ENCODE assay signal across 8 mouse cellular contexts in the genomic region with DNA sequence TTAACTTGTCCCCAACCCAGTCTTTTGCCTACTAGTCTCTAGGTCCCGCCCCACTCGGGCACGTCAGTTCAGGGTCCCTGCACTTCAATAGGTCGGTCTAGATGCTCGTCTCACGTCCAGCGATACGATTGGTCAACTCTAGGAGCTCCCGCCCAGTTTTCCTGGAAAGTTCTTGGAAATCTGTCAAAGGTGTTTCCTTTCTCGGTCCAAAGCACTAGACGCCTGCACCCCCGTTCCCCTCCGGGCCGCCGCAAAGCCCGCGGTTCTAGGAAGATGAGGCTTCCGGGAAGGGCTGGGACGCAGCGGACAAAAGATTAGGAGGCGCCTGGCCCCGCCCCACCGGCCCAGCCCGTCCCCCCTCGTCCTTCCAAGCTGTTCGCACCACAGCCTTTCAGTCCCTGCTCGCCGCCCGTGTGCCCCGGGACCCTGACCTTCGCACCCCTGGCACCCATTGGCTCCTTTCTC. TPM values are rescaled to one million over a fixed set of nuclear protein-coding genes. Genes with fewer than 3 reads are reported as not detected.
DNase-seq lines count a peak whose midpoint lies in the region; ATAC-seq lines count a peak whose summit lies in the region.

No protein-coding gene starts in this region.

- H3K9me3 ChIP-seq in heart, embryonic 13.5 days = no peaks in the 10 kb centered on the region
- no peaks in the 10 kb centered on the region for H3K9me3 ChIP-seq in liver, embryonic 12.5 days (replicated peaks)
- no peaks in the 10 kb centered on the region for H3K9me3 ChIP-seq in stomach, embryonic 16.5 days (replicated peaks; ENCODE audit: control insufficient read depth, low read length)

- H3K9ac ChIP-seq in heart, embryonic 13.5 days = peak overlapping the region; percentile 89
- peak overlapping the region; percentile 84 for H3K9ac ChIP-seq in liver, embryonic 12.5 days
- H3K9ac ChIP-seq in stomach, embryonic 16.5 days (ENCODE audit: low read length) = peak overlapping the region; percentile 85

- peak overlapping the region; percentile 74 for H3K27ac ChIP-seq in brown adipose tissue, adult 24 weeks (replicated peaks; ENCODE audit: low read depth, low read length)
- peak overlapping the region; percentile 89 for H3K27ac ChIP-seq in heart, embryonic 13.5 days (replicated peaks)
- peak overlapping the region; percentile 96 for H3K27ac ChIP-seq in liver, embryonic 12.5 days
- H3K27ac ChIP-seq in stomach, embryonic 16.5 days (ENCODE audit: low read length) = peak overlapping the region; percentile 86

- peak; percentile 87 for ATAC-seq in heart, embryonic 13.5 days (ENCODE audit: extremely low read depth, insufficient number of reproducible peaks, low FRiP score, low TSS enrichment)
- peak; percentile 93 for ATAC-seq in liver, embryonic 12.5 days
- ATAC-seq in stomach, embryonic 16.5 days (ENCODE audit: insufficient read depth, low FRiP score) = peak; percentile 96

- WGBS in heart, embryonic 13.5 days = under 1% methylated on average over 30 of the region's 31 CpGs
- 0% methylated on average over 30 of the region's 31 CpGs for WGBS in liver, embryonic 12.5 days (ENCODE audit: insufficient replicate concordance)
- under 1% methylated on average over 30 of the region's 31 CpGs for WGBS in stomach, embryonic 16.5 days

- peak; percentile 92 for DNase-seq in CD4-positive, CD25-positive, alpha-beta regulatory T cell, adult 2 months (ENCODE audit: low read depth, low spot score)
- peak; percentile 95 for DNase-seq in fat pad, adult 2 months (ENCODE audit: extremely low read depth, low read depth, low spot score)
- peak; percentile 95 for DNase-seq in kidney, postnatal 10 days
- peak; percentile 88 for DNase-seq in neural tube, embryonic 10.5 days (ENCODE audit: extremely low spot score, low spot score)

- peaks cover 18% of the 10 kb centered on the region for H3K36me3 ChIP-seq in heart, embryonic 13.5 days
- H3K36me3 ChIP-seq in liver, embryonic 12.5 days = peaks cover 18% of the 10 kb centered on the region
- peaks cover 8% of the 10 kb centered on the region; the same call in 1 of the 2 replicates for H3K36me3 ChIP-seq in stomach, embryonic 16.5 days (ENCODE audit: control insufficient read depth, insufficient read depth, low read length)

- H3K4me2 ChIP-seq in heart, embryonic 13.5 days = peak overlapping the region; percentile 91
- peak overlapping the region; percentile 93 for H3K4me2 ChIP-seq in liver, embryonic 12.5 days
- peak overlapping the region; percentile 77 for H3K4me2 ChIP-seq in stomach, embryonic 16.5 days (ENCODE audit: low read depth, low read length)

- peaks cover 19% of the 10 kb centered on the region for H3K27me3 ChIP-seq in heart, embryonic 13.5 days (replicated peaks)
- peaks cover 23% of the 10 kb centered on the region; the same call in 1 of the 2 replicates for H3K27me3 ChIP-seq in liver, embryonic 12.5 days (replicated peaks)
- no peaks in the 10 kb centered on the region for H3K27me3 ChIP-seq in stomach, embryonic 16.5 days (ENCODE audit: control insufficient read depth, insufficient read depth, low read length)

- peak overlapping the region; percentile 72 for H3K4me3 ChIP-seq in brown adipose tissue, adult 24 weeks (ENCODE audit: insufficient read depth, low read depth, low read length)
- H3K4me3 ChIP-seq in heart, embryonic 13.5 days = peak overlapping the region; percentile 72
- peak overlapping the region; percentile 81 for H3K4me3 ChIP-seq in liver, embryonic 12.5 days
- peak overlapping the region; percentile 64 for H3K4me3 ChIP-seq in stomach, embryonic 16.5 days (replicated peaks; ENCODE audit: low read length)

- H3K4me1 ChIP-seq in brown adipose tissue, adult 24 weeks (ENCODE audit: control insufficient read depth, insufficient read depth, insufficient read length, low read length) = no peaks in the 10 kb centered on the region
- peaks cover 48% of the 10 kb centered on the region for H3K4me1 ChIP-seq in heart, embryonic 13.5 days
- peaks cover 64% of the 10 kb centered on the region for H3K4me1 ChIP-seq in liver, embryonic 12.5 days
- peaks cover 22% of the 10 kb centered on the region; the same call in 1 of the 2 replicates for H3K4me1 ChIP-seq in stomach, embryonic 16.5 days (ENCODE audit: control insufficient read depth, insufficient read depth, low read length)

RNA-seq across cellular contexts. Expression of gene Cish, which starts 0.7 kb away (rescaled TPM):
- 23.1 and 44.9 TPM in 2 replicates for polyA plus RNA-seq in brown adipose tissue, adult 24 weeks (2012; ENCODE audit: insufficient read depth, insufficient read length, missing spikeins)
- polyA plus RNA-seq in heart, embryonic 13.5 days (2015; fragmentation: Nextera tagmentation; extraction: Ambion mirVana) = 17.2 and 18.7 TPM in 2 replicates
- 16.2 and 18.1 TPM in 2 replicates for polyA plus RNA-seq in liver, embryonic 12.5 days (2016; fragmentation: Nextera tagmentation; extraction: Ambion mirVana)
- polyA plus RNA-seq in stomach, embryonic 16.5 days (2015; fragmentation: Nextera tagmentation; extraction: Ambion mirVana) = 13.2 and 16.5 TPM in 2 replicates

RNA-seq across cellular contexts. Expression of gene Mapkapk3, which starts 6.9 kb away (rescaled TPM):
- 18.4 and 23.6 TPM in 2 replicates for polyA plus RNA-seq in brown adipose tissue, adult 24 weeks (2012; ENCODE audit: insufficient read depth, insufficient read length, missing spikeins)
- 5.1 and 7.0 TPM in 2 replicates for polyA plus RNA-seq in heart, embryonic 13.5 days (2015; fragmentation: Nextera tagmentation; extraction: Ambion mirVana)
- polyA plus RNA-seq in liver, embryonic 12.5 days (2016; fragmentation: Nextera tagmentation; extraction: Ambion mirVana) = 12.5 and 13.2 TPM in 2 replicates
- 41.2 and 46.4 TPM in 2 replicates for polyA plus RNA-seq in stomach, embryonic 16.5 days (2015; fragmentation: Nextera tagmentation; extraction: Ambion mirVana)

RNA-seq across cellular contexts. Expression of gene Hemk1, which starts 41.6 kb away (rescaled TPM):
- 52.8 and 58.3 TPM in 2 replicates for polyA plus RNA-seq in brown adipose tissue, adult 24 weeks (2012; ENCODE audit: insufficient read depth, insufficient read length, missing spikeins)
- polyA plus RNA-seq in heart, embryonic 13.5 days (2015; fragmentation: Nextera tagmentation; extraction: Ambion mirVana) = 11.4 and 12.0 TPM in 2 replicates
- 4.9 and 5.0 TPM in 2 replicates for polyA plus RNA-seq in liver, embryonic 12.5 days (2016; fragmentation: Nextera tagmentation; extraction: Ambion mirVana)
- polyA plus RNA-seq in stomach, embryonic 16.5 days (2015; fragmentation: Nextera tagmentation; extraction: Ambion mirVana) = 11.3 and 11.8 TPM in 2 replicates

RNA-seq across cellular contexts. Expression of gene 6430571L13Rik, which starts 43.9 kb away (rescaled TPM):
- 8.8 and 22.5 TPM in 2 replicates for polyA plus RNA-seq in brown adipose tissue, adult 24 weeks (2012; ENCODE audit: insufficient read depth, insufficient read length, missing spikeins)
- polyA plus RNA-seq in heart, embryonic 13.5 days (2015; fragmentation: Nextera tagmentation; extraction: Ambion mirVana) = 0.79 and 1.1 TPM in 2 replicates
- polyA plus RNA-seq in liver, embryonic 12.5 days (2016; fragmentation: Nextera tagmentation; extraction: Ambion mirVana) = 0.06 and 0.10 TPM in 2 replicates
- polyA plus RNA-seq in stomach, embryonic 16.5 days (2015; fragmentation: Nextera tagmentation; extraction: Ambion mirVana) = 0.47 and 0.90 TPM in 2 replicates

Comparison
In these comparisons a context has a peak if more than half of its experiments do, and no peak if none do; other contexts are left out.
1. Peak in every context shown above with its lines: DNase-seq, ATAC-seq, H3K4me3 ChIP-seq and H3K27ac ChIP-seq.